Mouse (Mus musculus) kidney, embryonic 14.5 days (tissue): ENCODE measurements around the gene Adamtsl1. TPM values are rescaled to one million over a fixed set of nuclear protein-coding genes. Genes with fewer than 3 reads are reported as not detected.

Source experiments
- ATAC-seq: fragments of 200-750 bp; cut with Nextera tagmentation; 2 replicates; pipeline ENCODE4 v1.8.0; 2017; ENCODE audit warnings: moderate number of reproducible peaks, mild to moderate bottlenecking, moderate TSS enrichment, moderate library complexity; ENCODE audit not compliant: low FRiP score, low TSS enrichment
- H3K27ac ChIP-seq: fragments of 300-500 bp; sonication (generic); 2 replicates; pipeline ENCODE4 v1.5.1; 2014; ENCODE audit warnings: low read depth, mild to moderate bottlenecking, low read length, moderate library complexity, mixed read lengths
- H3K27me3 ChIP-seq: fragments of 300-500 bp; sonication (generic); 2 replicates; pipeline ENCODE4 v1.6.1; 2014; ENCODE audit warnings: mild to moderate bottlenecking, low read length; ENCODE audit not compliant: control insufficient read depth, insufficient read depth
- H3K36me3 ChIP-seq: fragments of 300-500 bp; sonication (generic); 2 replicates; pipeline ENCODE4 v1.6.1; 2014; ENCODE audit warnings: low read length, mixed read lengths; ENCODE audit not compliant: control insufficient read depth, insufficient read depth
- H3K4me1 ChIP-seq: fragments of 300-500 bp; sonication (generic); 2 replicates; pipeline ENCODE4 v1.6.1; 2014; ENCODE audit warnings: low read length, mixed read lengths; ENCODE audit not compliant: control insufficient read depth, insufficient read depth
- H3K4me2 ChIP-seq: fragments of 300-500 bp; sonication (generic); replicated peaks from 2 replicates; pipeline ENCODE4 v1.6.1; 2014; ENCODE audit warnings: low read depth, mild to moderate bottlenecking, low read length
- H3K4me3 ChIP-seq: fragments of 300-500 bp; sonication (generic); 2 replicates; pipeline ENCODE4 v1.5.1; 2014; ENCODE audit warnings: mild to moderate bottlenecking, low read length
- H3K9ac ChIP-seq: fragments of 300-500 bp; sonication (generic); 2 replicates; pipeline ENCODE4 v1.6.1; 2014; ENCODE audit warnings: low read depth, mild to moderate bottlenecking, low read length, moderate library complexity
- H3K9me3 ChIP-seq: fragments of 300-500 bp; sonication (generic); 2 replicates; pipeline ENCODE4 v1.6.1; 2016; ENCODE audit warnings: low read length; ENCODE audit not compliant: control insufficient read depth
- WGBS: fragments of 180-500 bp; shearing (Covaris S2); extraction: QIAGEN DNeasy Blood & Tissue Kit; methylation state at CpG from one replicate; pipeline ENCODE4 v1.1.7; 2014; 5-methylcytosine and 5-hydroxymethylcytosine counted together
- polyA plus RNA-seq: library from polyadenylated mRNA; unstranded; fragments of >200 nt; fragmentation: Nextera tagmentation; extraction: Ambion mirVana; gene quantifications from 2 replicates; pipeline ENCODE4 v1.2.1, GENCODE M21; 2014

Adamtsl1 gene
- polyA plus RNA-seq, 1 experiment from 2014 or later: 15.6 TPM

GRCm38 (mm10) chr4:86288264-86288663, 774.3 kb downstream of the Adamtsl1 start:
- Histone ChIP-seq H3K4me2 (no peak overlapping the region), H3K9ac (no peak overlapping the region), H3K9me3 (no peaks in the 10 kb centered on the region), H3K27me3 (no peaks in the 10 kb centered on the region), H3K36me3 (no peaks in the 10 kb centered on the region; the same call in 1 of the 2 replicates), H3K4me3 (no peak overlapping the region), H3K4me1 (no peaks in the 10 kb centered on the region), H3K27ac (no peak overlapping the region)
- 96% methylated on average over 4 of the region's 4 CpGs for WGBS
- no peak for ATAC-seq

GRCm38 (mm10) chr4:86289511-86290273, 775.7 kb downstream of the Adamtsl1 start:
- no peaks in the 10 kb centered on the region; the same call in 1 of the 2 replicates for H3K36me3 ChIP-seq
- no peaks in the 10 kb centered on the region for H3K4me1 ChIP-seq
- H3K9ac ChIP-seq: no peak overlapping the region
- 52% methylated on average over 12 of the region's 12 CpGs for WGBS
- no peak overlapping the region for H3K4me2 ChIP-seq
- no peaks in the 10 kb centered on the region for H3K9me3 ChIP-seq
- no peaks in the 10 kb centered on the region for H3K27me3 ChIP-seq
- H3K4me3 ChIP-seq: no peak overlapping the region
- ATAC-seq: peak; percentile 80
- no peak overlapping the region for H3K27ac ChIP-seq

GRCm38 (mm10) chr4:86294828-86295251, 780.9 kb downstream of the Adamtsl1 start:
- H3K4me2 ChIP-seq: no peak overlapping the region
- 69% methylated on average over 2 of the region's 2 CpGs for WGBS
- no peaks in the 10 kb centered on the region; the same call in 1 of the 2 replicates for H3K36me3 ChIP-seq

GRCm38 (mm10) chr4:86301469-86301868, 787.5 kb downstream of the Adamtsl1 start:
- H3K27me3 ChIP-seq: no peaks in the 10 kb centered on the region
- no peaks in the 10 kb centered on the region for H3K36me3 ChIP-seq
- 91% methylated on average over 6 of the region's 6 CpGs for WGBS

More at GRCm38 (mm10) chr4:86294828-86295251, 780.9 kb downstream of the Adamtsl1 start:
- no peaks in the 10 kb centered on the region for H3K27me3 ChIP-seq
- H3K9me3 ChIP-seq: no peaks in the 10 kb centered on the region
- no peak overlapping the region; the same call in 1 of the 2 replicates for H3K27ac ChIP-seq
- ATAC-seq: no peak
- no peak overlapping the region for H3K4me3 ChIP-seq
- H3K9ac ChIP-seq: no peak overlapping the region
- no peaks in the 10 kb centered on the region for H3K4me1 ChIP-seq

GRCm38 (mm10) chr4:86302095-86302494, 788.1 kb downstream of the Adamtsl1 start:
- no peak for ATAC-seq

More at GRCm38 (mm10) chr4:86301469-86301868, 787.5 kb downstream of the Adamtsl1 start:
- Histone ChIP-seq H3K4me2 (no peak overlapping the region), H3K4me1 (no peaks in the 10 kb centered on the region), H3K9ac (no peak overlapping the region), H3K4me3 (no peak overlapping the region), H3K27ac (no peak overlapping the region), H3K9me3 (no peaks in the 10 kb centered on the region)
- no peak for ATAC-seq

GRCm38 (mm10) chr4:86306753-86307152, 792.8 kb downstream of the Adamtsl1 start:
- Histone ChIP-seq H3K9me3 (no peaks in the 10 kb centered on the region), H3K4me3 (no peak overlapping the region), H3K36me3 (no peaks in the 10 kb centered on the region), H3K4me2 (no peak overlapping the region), H3K9ac (no peak overlapping the region), H3K27me3 (no peaks in the 10 kb centered on the region), H3K4me1 (no peaks in the 10 kb centered on the region), H3K27ac (no peak overlapping the region)
- ATAC-seq: no peak

More at GRCm38 (mm10) chr4:86302095-86302494, 788.1 kb downstream of the Adamtsl1 start:
- Histone ChIP-seq H3K9me3 (no peaks in the 10 kb centered on the region), H3K9ac (no peak overlapping the region), H3K4me3 (no peak overlapping the region), H3K27ac (no peak overlapping the region), H3K4me2 (no peak overlapping the region), H3K27me3 (no peaks in the 10 kb centered on the region), H3K36me3 (no peaks in the 10 kb centered on the region), H3K4me1 (no peaks in the 10 kb centered on the region)
- 73% methylated on average over 4 of the region's 4 CpGs for WGBS

- 76% methylated on average over 2 of the region's 2 CpGs for WGBS
- H3K4me1 ChIP-seq: no peaks in the 10 kb centered on the region
- no peak overlapping the region for H3K4me3 ChIP-seq
- no peak for ATAC-seq
- no peak overlapping the region for H3K9ac ChIP-seq
- H3K27me3 ChIP-seq: no peaks in the 10 kb centered on the region
- no peak overlapping the region for H3K27ac ChIP-seq
- no peak overlapping the region for H3K4me2 ChIP-seq
- no peaks in the 10 kb centered on the region for H3K36me3 ChIP-seq
- H3K9me3 ChIP-seq: no peaks in the 10 kb centered on the region
Observed at GRCm38 (mm10) chr4:86309178-86309577, 795.2 kb downstream of the Adamtsl1 start.

GRCm38 (mm10) chr4:86310806-86311730, 797.1 kb downstream of the Adamtsl1 start:
- Histone ChIP-seq H3K36me3 (no peaks in the 10 kb centered on the region), H3K4me2 (no peak overlapping the region), H3K9me3 (no peaks in the 10 kb centered on the region), H3K9ac (no peak overlapping the region), H3K4me3 (no peak overlapping the region), H3K27ac (no peak overlapping the region), H3K4me1 (no peaks in the 10 kb centered on the region), H3K27me3 (no peaks in the 10 kb centered on the region)
- no peak for ATAC-seq
- 73% methylated on average over 7 of the region's 7 CpGs for WGBS
